Mouse (Mus musculus) gastrocnemius, adult 18-20 months (tissue): Measurements from ENCODE around the gene Ngly1. TPM values are rescaled to one million over a fixed set of nuclear protein-coding genes. Genes with fewer than 3 reads are reported as not detected.

Experiments used
- DNase-seq: peaks from one replicate; pipeline ENCODE4 v3.0.0; 2021; ENCODE audit warnings: low spot score
- total RNA-seq, 2 experiments: library from RNA; stranded (reverse); gene quantifications; 2 replicates each; pipeline ENCODE4 v1.2.3; 2021

The Ngly1 gene
- total RNA-seq, 2 experiments from 2014 or later = 41.7 to 47.7 TPM

GRCm38 (mm10) chr14:16328531-16328930 lies 79.5 kb downstream of the Ngly1 start:
- peak; percentile 40 for DNase-seq

DNA sequence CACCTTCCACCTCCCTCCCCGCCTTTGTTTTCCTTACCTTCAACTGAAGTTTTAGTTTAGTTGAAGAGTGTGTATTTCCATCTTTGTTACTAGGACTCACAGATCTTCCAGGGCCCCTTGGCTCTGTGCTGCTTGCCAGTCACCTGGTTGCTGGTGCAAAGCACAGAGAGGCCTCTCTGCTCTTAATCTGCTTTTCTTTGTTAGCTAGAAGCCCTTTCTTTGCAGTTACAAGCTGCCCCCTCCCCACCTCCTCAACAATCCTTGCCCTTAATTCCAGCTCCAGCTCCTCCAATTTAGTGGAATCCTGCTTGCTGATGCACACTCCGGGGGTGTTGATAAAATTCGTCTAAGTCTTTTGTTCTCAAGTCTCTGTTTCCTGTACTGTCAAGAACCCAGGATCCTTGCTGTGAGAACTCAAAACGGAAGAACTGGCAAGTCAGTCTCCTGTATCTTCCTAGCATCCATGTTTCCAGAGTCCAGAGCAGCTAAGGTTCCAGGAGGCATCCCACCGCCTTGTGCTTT lies 79.9 kb downstream of the Ngly1 start:
- no peak for DNase-seq

DNA sequence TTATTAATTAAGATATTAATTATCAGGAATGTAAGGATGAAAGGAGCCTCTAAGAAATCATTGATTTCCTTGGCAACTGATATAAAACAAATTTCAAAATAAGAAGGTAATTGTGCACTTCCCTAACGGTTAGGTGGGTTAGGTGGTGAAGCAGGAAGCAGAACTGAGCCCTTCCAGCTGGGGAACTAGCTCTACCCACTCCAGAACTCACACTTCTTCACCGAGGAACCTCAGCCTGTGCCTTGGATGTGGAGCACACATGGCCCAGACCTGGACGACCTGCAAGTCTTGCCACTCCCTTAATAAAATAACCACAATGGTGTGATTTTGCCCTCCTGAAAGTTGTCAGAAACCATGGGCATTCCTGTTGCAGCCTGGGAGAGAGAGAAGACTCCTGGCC lies 80.7 kb downstream of the Ngly1 start:
- DNase-seq = no peak

DNA sequence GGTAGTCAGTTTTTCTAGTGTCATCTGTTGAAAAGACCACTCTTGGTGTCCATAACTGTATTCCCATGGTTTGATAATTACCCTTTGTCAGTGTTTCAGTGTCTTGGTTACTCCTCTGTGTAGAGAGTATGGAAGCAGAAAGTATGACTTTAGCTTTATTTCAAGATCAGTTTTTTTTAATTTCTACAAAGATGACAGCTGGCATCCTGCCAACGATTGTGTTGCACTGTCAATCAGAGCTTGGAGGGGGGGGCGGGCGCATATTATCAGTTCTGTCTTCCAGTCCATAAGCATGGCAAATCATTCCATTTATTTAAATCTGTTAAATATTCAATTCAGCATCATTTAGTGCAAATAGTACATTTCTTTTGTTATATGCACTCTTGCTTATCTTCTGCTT lies 85.2 kb downstream of the Ngly1 start:
- DNase-seq = no peak

DNA sequence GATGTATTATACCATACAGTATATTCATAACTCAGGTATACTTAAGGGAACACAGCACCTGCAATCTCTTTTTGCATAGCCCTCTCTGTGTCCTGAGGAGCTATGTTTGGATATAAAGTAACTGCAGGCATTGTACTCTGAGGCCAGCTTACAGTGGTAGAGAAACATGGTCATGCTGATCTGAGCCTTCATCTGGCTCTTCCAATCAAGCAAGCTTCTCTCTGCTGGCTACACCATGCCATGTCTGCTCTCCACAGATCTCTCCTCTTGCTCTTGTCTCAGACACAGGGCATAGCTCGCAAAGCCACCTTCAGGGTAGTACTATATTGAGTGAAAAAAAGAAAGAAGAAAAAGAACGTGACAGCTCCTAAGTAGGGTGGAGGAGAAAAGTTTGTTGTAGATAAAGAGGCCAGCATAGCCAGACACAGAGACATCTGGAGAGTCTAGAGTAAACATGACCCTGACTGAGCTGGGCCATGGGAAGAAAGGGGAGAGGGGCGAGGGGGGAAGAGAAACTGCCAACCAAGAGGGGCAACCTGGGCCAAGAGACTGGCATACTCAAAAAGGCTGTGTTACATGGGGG lies 86.8 kb downstream of the Ngly1 start:
- DNase-seq = no peak

DNA sequence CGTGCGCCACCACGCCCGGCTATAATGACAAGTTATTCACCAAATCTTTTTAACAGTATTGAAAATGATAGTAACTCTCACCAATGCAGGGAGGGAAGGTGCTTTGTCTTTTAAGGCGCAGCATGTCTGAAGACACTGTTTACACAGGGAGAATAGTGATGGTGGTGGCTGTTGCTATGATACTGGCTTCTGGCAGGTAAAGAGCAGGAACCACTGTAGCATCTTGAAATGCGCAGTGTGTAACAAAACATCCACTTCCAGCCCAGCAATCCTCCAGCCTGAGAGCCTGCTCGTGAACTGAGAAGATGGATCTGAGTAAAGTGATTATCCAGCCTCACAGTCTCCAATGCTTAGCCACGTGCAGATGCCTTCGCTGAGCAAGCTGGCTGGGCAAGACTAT lies 98.4 kb downstream of the Ngly1 start:
- no peak for DNase-seq

DNA sequence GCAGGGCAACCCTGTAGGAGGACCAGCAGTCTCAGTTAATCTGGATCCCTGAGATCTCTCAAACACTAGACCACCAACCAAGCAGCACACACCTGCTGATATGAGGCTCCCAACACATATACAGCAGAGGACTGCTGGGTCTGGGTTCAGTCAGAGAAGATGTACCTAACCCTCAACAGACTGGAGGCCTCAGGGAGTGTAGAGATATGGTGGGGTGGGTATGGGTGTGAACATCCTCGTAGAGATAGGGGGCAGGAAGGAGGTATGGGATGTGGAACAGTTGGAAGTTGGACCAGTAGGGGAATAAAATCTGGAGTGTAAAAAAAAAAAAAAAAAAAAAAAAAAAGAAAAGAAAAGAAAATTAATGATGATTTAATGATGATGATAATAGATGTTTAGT lies 110.6 kb downstream of the Ngly1 start:
- no peak for DNase-seq

Other genes starting within 250 kb of the Ngly1 start
- gene Oxsm, start 528 bp downstream of the Ngly1 start, total RNA-seq = 10 to 100 TPM; 11.1 to 12.3 TPM
- 10 to 100 TPM; 28.6 to 31.8 TPM for gene Top2b, start 115.9 kb downstream of the Ngly1 start, total RNA-seq